30 mouse cellular contexts compared by ENCODE assay signal in the genomic region with DNA sequence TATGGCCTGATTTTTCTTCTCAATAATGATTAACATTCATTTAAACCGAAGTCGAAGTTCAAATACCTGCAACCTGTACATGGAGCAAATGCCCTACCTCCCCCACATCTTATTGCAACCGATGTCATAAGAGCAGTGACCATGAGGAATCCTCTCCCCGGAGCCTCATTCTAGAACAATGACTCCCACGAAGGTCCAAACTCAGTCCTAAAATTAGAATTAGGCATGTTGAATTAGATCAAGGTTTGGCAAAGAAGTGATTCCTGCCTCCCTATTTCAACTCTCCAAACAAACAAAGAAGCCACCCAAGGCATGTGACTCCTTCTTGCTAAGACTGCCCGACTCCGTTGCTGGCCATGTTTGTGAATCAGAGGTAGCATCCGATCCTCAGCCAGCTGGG.
DNase-seq lines count a peak whose midpoint lies in the region; ATAC-seq and TF ChIP-seq lines count a peak whose summit lies in the region.
"Had no signal": no experiment of that assay in that cellular context is flagged by ENCODE, and none has a peak within 500 bp of the region (broad histone marks: within the 10 kb centered on the region; RNA-seq: fewer than 3 reads in every experiment).

No protein-coding gene starts in this region.

- no peaks in the 10 kb centered on the region for H3K27me3 ChIP-seq in kidney, adult 2 months (replicated peaks; ENCODE audit: control insufficient read depth, insufficient read depth, low read length)
- H3K27me3 ChIP-seq in kidney, embryonic 14.5 days (ENCODE audit: control insufficient read depth, insufficient read depth, low read length) = no peaks in the 10 kb centered on the region
- H3K27me3 ChIP-seq in liver, adult 2 months (ENCODE audit: control insufficient read depth, insufficient read depth, low read length) = no peaks in the 10 kb centered on the region
- no peaks in the 10 kb centered on the region for H3K27me3 ChIP-seq in liver, postnatal 0 days (ENCODE audit: insufficient read depth, low read length)
- H3K27me3 ChIP-seq: embryonic facial prominence, embryonic 13.5 days; forebrain, embryonic 13.5 days; heart, embryonic 12.5 days; heart, embryonic 15.5 days; hindbrain, embryonic 13.5 days had no signal

- TF ChIP-seq EP300 in liver, postnatal 0 days (IDR thresholded peaks at IDR 0.05; ENCODE audit: low read depth) = no peak

- no peak overlapping the region for H3K4me2 ChIP-seq in kidney, embryonic 14.5 days (replicated peaks; ENCODE audit: low read depth, low read length)
- H3K4me2 ChIP-seq in liver, postnatal 0 days (ENCODE audit: low read depth, low read length) = no peak overlapping the region
- H3K4me2 ChIP-seq: embryonic facial prominence, embryonic 13.5 days; forebrain, embryonic 13.5 days; heart, embryonic 12.5 days; heart, embryonic 15.5 days; hindbrain, embryonic 13.5 days had no signal

- WGBS in kidney, adult 2 months = 33% methylated on average over 8 of the region's 8 CpGs
- 70% methylated on average over 8 of the region's 8 CpGs for WGBS in kidney, embryonic 14.5 days
- WGBS in liver, adult 2 months = 25% methylated on average over 8 of the region's 8 CpGs
- WGBS in liver, postnatal 0 days (ENCODE audit: insufficient replicate concordance) = 73% methylated on average over 8 of the region's 8 CpGs

- no peak overlapping the region for H3K27ac ChIP-seq in kidney, adult 2 months (ENCODE audit: insufficient read depth, low read depth, low read length)
- H3K27ac ChIP-seq in kidney, embryonic 14.5 days (ENCODE audit: low read depth, low read length) = no peak overlapping the region
- H3K27ac ChIP-seq in liver, adult 2 months (replicated peaks; ENCODE audit: insufficient read depth, low read depth, low read length) = no peak overlapping the region
- no peak overlapping the region for H3K27ac ChIP-seq in liver, postnatal 0 days (ENCODE audit: low read depth)
- H3K27ac ChIP-seq: embryonic facial prominence, embryonic 10.5 days; embryonic facial prominence, embryonic 13.5 days; forebrain, embryonic 10.5 days; forebrain, embryonic 13.5 days; heart, embryonic 15.5 days; hindbrain, embryonic 10.5 days; hindbrain, embryonic 13.5 days had no signal

- TF ChIP-seq POLR2A in kidney, adult 2 months (IDR thresholded peaks at IDR 0.05; ENCODE audit: low read depth, low read length) = no peak
- no peak for TF ChIP-seq POLR2A in liver, adult 2 months (IDR thresholded peaks at IDR 0.05; ENCODE audit: extremely low read depth, insufficient read depth, low read length)

- no peaks in the 10 kb centered on the region for H3K9me3 ChIP-seq in kidney, embryonic 14.5 days (ENCODE audit: control insufficient read depth, low read length)
- H3K9me3 ChIP-seq in liver, postnatal 0 days (ENCODE audit: low read length) = no peaks in the 10 kb centered on the region
- H3K9me3 ChIP-seq: embryonic facial prominence, embryonic 10.5 days; embryonic facial prominence, embryonic 13.5 days; forebrain, embryonic 13.5 days; heart, embryonic 15.5 days; hindbrain, embryonic 10.5 days; hindbrain, embryonic 13.5 days had no signal

- H3K36me3 ChIP-seq in kidney, adult 2 months (ENCODE audit: control insufficient read depth, insufficient read depth, low read length) = no peaks in the 10 kb centered on the region
- no peaks in the 10 kb centered on the region for H3K36me3 ChIP-seq in kidney, embryonic 14.5 days (ENCODE audit: control insufficient read depth, insufficient read depth, low read length)
- no peaks in the 10 kb centered on the region for H3K36me3 ChIP-seq in liver, adult 2 months (ENCODE audit: control insufficient read depth, insufficient read depth, low read length)
- H3K36me3 ChIP-seq in liver, postnatal 0 days (replicated peaks; ENCODE audit: insufficient read depth, low read length) = no peaks in the 10 kb centered on the region
- H3K36me3 ChIP-seq: embryonic facial prominence, embryonic 10.5 days; embryonic facial prominence, embryonic 13.5 days; forebrain, embryonic 10.5 days; heart, embryonic 12.5 days; heart, embryonic 15.5 days; hindbrain, embryonic 10.5 days; hindbrain, embryonic 13.5 days had no signal

- TF ChIP-seq CTCF in kidney, adult 2 months (conservative IDR thresholded peaks at IDR 0.05; ENCODE audit: insufficient read depth, insufficient read length, low read depth, low read length) = no peak
- TF ChIP-seq CTCF in liver, adult 2 months (IDR thresholded peaks at IDR 0.05; ENCODE audit: low read depth, low read length) = no peak
- TF ChIP-seq CTCF in liver, postnatal 0 days (IDR thresholded peaks at IDR 0.05; ENCODE audit: low read depth) = no peak

- no peak for ATAC-seq in kidney, embryonic 14.5 days (ENCODE audit: low FRiP score, low TSS enrichment)
- no peak for ATAC-seq in liver, postnatal 0 days
- ATAC-seq: activated CD4-positive, CD25-positive, alpha-beta regulatory T cell, adult 4 months; CD4-positive, CD25-positive, alpha-beta regulatory T cell, adult 4 months; forebrain, embryonic 13.5 days; forebrain, embryonic 16.5 days; hindbrain, embryonic 16.5 days had no signal

- no peaks in the 10 kb centered on the region for H3K79me2 ChIP-seq in liver, adult 2 months (ENCODE audit: control insufficient read depth, insufficient read depth, low read length)

- H3K9ac ChIP-seq in kidney, embryonic 14.5 days (ENCODE audit: low read depth, low read length) = no peak overlapping the region
- no peak overlapping the region for H3K9ac ChIP-seq in liver, adult 2 months (ENCODE audit: low read depth, low read length)
- H3K9ac ChIP-seq in liver, postnatal 0 days (replicated peaks) = no peak overlapping the region
- H3K9ac ChIP-seq: embryonic facial prominence, embryonic 13.5 days; forebrain, embryonic 13.5 days; heart, embryonic 12.5 days; heart, embryonic 15.5 days; hindbrain, embryonic 13.5 days had no signal

- peak; percentile 21 for DNase-seq in kidney, adult 2 months
- DNase-seq in liver, adult 2 months (ENCODE audit: extremely low read depth, low read depth, low spot score) = peak; percentile 69
- DNase-seq in liver, postnatal 0 days = no peak
- peak; percentile 12 for DNase-seq in gonadal fat pad, adult 2 months (ENCODE audit: low read depth)
- no peak for DNase-seq in cerebellum, adult 8-10 months
- DNase-seq: adrenal gland, adult 8-10 months; adrenal gland, postnatal 25 days; cerebellum, adult 2 months; cerebellum, postnatal 10 days; cerebellum, postnatal 36 days; embryo, embryonic 11 days; gastrocnemius, postnatal 10 days; gastrocnemius, postnatal 36 days; heart, adult 11 months; heart, postnatal 10 days; heart, postnatal 36 days had no signal

- H3K4me1 ChIP-seq in kidney, adult 2 months (ENCODE audit: control insufficient read depth, insufficient read depth, low read length) = no peaks in the 10 kb centered on the region; the same call in 1 of the 2 replicates
- no peaks in the 10 kb centered on the region for H3K4me1 ChIP-seq in kidney, embryonic 14.5 days (ENCODE audit: control insufficient read depth, insufficient read depth, low read length)
- H3K4me1 ChIP-seq in liver, adult 2 months (ENCODE audit: control insufficient read depth, insufficient read depth, low read length) = no peaks in the 10 kb centered on the region; the same call in 1 of the 2 replicates
- H3K4me1 ChIP-seq in liver, postnatal 0 days (ENCODE audit: insufficient read depth) = no peaks in the 10 kb centered on the region
- H3K4me1 ChIP-seq: embryonic facial prominence, embryonic 10.5 days; embryonic facial prominence, embryonic 13.5 days; heart, embryonic 12.5 days; heart, embryonic 15.5 days; hindbrain, embryonic 10.5 days; hindbrain, embryonic 13.5 days had no signal

- H3K4me3 ChIP-seq in kidney, adult 2 months (ENCODE audit: insufficient read depth, low read depth, low read length) = no peak overlapping the region
- no peak overlapping the region for H3K4me3 ChIP-seq in kidney, embryonic 14.5 days (ENCODE audit: low read length)
- no peak overlapping the region for H3K4me3 ChIP-seq in liver, adult 2 months (ENCODE audit: insufficient read depth, low read depth, low read length)
- H3K4me3 ChIP-seq in liver, postnatal 0 days (ENCODE audit: low read depth, low read length) = no peak overlapping the region
- H3K4me3 ChIP-seq: embryonic facial prominence, embryonic 10.5 days; embryonic facial prominence, embryonic 13.5 days; erythroblast, embryonic 14.5 days; forebrain, embryonic 10.5 days; forebrain, embryonic 13.5 days; heart, embryonic 12.5 days; heart, embryonic 15.5 days; hindbrain, embryonic 10.5 days; hindbrain, embryonic 13.5 days had no signal

Comparison
In these comparisons a context has a peak if more than half of its experiments do, and no peak if none do; other contexts are left out.
1. DNase-seq: peak in kidney, adult 2 months (single experiment), liver, adult 2 months (single experiment) and gonadal fat pad, adult 2 months (single experiment); none in liver, postnatal 0 days (single experiment) and cerebellum, adult 8-10 months (single experiment).